In the genomic region with DNA sequence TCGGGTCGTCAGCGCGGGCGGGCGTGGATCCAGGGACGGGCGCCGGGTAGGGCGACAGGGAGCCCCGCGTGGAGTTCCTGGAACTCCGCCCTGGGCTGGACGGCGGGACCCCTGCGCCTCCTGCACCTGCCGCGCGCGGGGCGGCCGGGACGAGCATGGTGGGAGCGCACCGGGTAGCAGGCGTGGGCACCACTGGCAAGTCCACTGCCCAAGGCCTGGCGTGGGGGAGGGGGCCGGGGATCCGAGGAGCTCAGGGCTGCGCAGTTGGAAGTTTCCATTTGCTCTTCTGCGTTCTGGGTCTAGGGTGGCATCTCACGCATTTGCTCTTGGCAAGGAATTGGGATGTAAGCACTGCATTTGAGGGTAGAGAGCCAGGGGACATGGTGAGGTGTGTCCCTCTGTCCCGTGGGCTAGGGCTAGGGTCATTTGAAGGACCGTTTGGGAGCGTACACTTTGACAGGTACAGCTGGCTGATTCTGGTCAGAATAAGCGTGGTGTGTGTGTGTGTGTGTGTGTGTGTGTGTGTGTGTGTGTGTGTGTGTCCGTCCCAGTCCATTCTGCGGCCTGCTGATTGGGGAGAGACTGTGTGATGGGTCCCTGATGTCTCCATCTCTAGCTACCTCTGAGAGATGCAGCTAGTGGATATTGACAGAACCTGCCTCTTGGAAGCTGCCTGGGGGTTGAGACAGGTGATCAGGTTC, we compare ENCODE assay signal across 8 mouse cellular contexts. TPM values are rescaled to one million over a fixed set of nuclear protein-coding genes. Genes with fewer than 3 reads are reported as not detected.
DNase-seq lines count a peak whose midpoint lies in the region; ATAC-seq and TF ChIP-seq lines count a peak whose summit lies in the region.

No protein-coding gene starts in this region.

- no peak overlapping the region for H3K9ac ChIP-seq in liver, embryonic 11.5 days (ENCODE audit: low read depth, low read length)
- H3K9ac ChIP-seq in embryonic facial prominence, embryonic 13.5 days, result no peak overlapping the region
- H3K9ac ChIP-seq in hindbrain, postnatal 0 days (replicated peaks; ENCODE audit: low read length), result peak overlapping the region; percentile 71
- H3K9ac ChIP-seq in stomach, embryonic 15.5 days, result no peak overlapping the region

- ATAC-seq in liver, embryonic 11.5 days (replicated peaks; ENCODE audit: low FRiP score), result no peak
- no peak for ATAC-seq in embryonic facial prominence, embryonic 13.5 days (ENCODE audit: insufficient number of reproducible peaks, insufficient read depth, low FRiP score, low TSS enrichment, low read depth)
- peak; percentile 68 for ATAC-seq in hindbrain, postnatal 0 days
- ATAC-seq in stomach, embryonic 15.5 days (ENCODE audit: insufficient read depth, low FRiP score, low read depth), result 0 out of 2 replicates have a peak, but pooled peaks have one; percentile 14

- no peaks in the 10 kb centered on the region for H3K36me3 ChIP-seq in liver, embryonic 11.5 days (ENCODE audit: control insufficient read depth, insufficient read depth, low read length)
- no peaks in the 10 kb centered on the region for H3K36me3 ChIP-seq in embryonic facial prominence, embryonic 13.5 days
- H3K36me3 ChIP-seq in hindbrain, postnatal 0 days (ENCODE audit: insufficient read depth, low read length), result no peaks in the 10 kb centered on the region
- H3K36me3 ChIP-seq in stomach, embryonic 15.5 days, result no peaks in the 10 kb centered on the region

- H3K27me3 ChIP-seq in liver, embryonic 11.5 days (replicated peaks; ENCODE audit: control insufficient read depth, insufficient read depth, low read length), result peaks cover 42% of the 10 kb centered on the region
- peaks cover 70% of the 10 kb centered on the region for H3K27me3 ChIP-seq in embryonic facial prominence, embryonic 13.5 days
- no peaks in the 10 kb centered on the region for H3K27me3 ChIP-seq in hindbrain, postnatal 0 days (ENCODE audit: insufficient read depth, low read length)
- H3K27me3 ChIP-seq in stomach, embryonic 15.5 days (replicated peaks), result peaks cover 36% of the 10 kb centered on the region

- H3K4me1 ChIP-seq in liver, embryonic 11.5 days (replicated peaks; ENCODE audit: control insufficient read depth, insufficient read depth, low read length), result no peaks in the 10 kb centered on the region
- H3K4me1 ChIP-seq in embryonic facial prominence, embryonic 13.5 days, result peaks cover 5% of the 10 kb centered on the region; the same call in 1 of the 2 replicates
- H3K4me1 ChIP-seq in hindbrain, postnatal 0 days (ENCODE audit: insufficient read depth, low read length), result peaks cover 21% of the 10 kb centered on the region
- peaks cover 5% of the 10 kb centered on the region for H3K4me1 ChIP-seq in stomach, embryonic 15.5 days

- peak overlapping the region; percentile 57 for H3K4me2 ChIP-seq in liver, embryonic 11.5 days
- peak overlapping the region; percentile 86 for H3K4me2 ChIP-seq in embryonic facial prominence, embryonic 13.5 days
- peak overlapping the region; percentile 80 for H3K4me2 ChIP-seq in hindbrain, postnatal 0 days (ENCODE audit: low read depth, low read length)
- peak overlapping the region; percentile 83 for H3K4me2 ChIP-seq in stomach, embryonic 15.5 days

- TF ChIP-seq CTCF in hindbrain, postnatal 0 days (IDR thresholded peaks at IDR 0.05; ENCODE audit: low read depth), result no peak

- H3K27ac ChIP-seq in liver, embryonic 11.5 days (ENCODE audit: low read depth, low read length), result no peak overlapping the region
- no peak overlapping the region for H3K27ac ChIP-seq in embryonic facial prominence, embryonic 13.5 days
- H3K27ac ChIP-seq in hindbrain, postnatal 0 days, result peak overlapping the region; percentile 80
- H3K27ac ChIP-seq in stomach, embryonic 15.5 days, result no peak overlapping the region

- no peak for DNase-seq in liver, embryonic 11.5 days (ENCODE audit: low spot score)
- DNase-seq in liver, result no peak
- DNase-seq in hindbrain, postnatal 0 days (ENCODE audit: low spot score), result peak; percentile 57
- peak; percentile 53 for DNase-seq in lung, postnatal 10 days
- no peak for DNase-seq in spleen, postnatal 36 days (ENCODE audit: low spot score in 2 of 2)
- DNase-seq in thymus, postnatal 36 days, result no peak

- no peaks in the 10 kb centered on the region for H3K9me3 ChIP-seq in liver, embryonic 11.5 days (ENCODE audit: control insufficient read depth, low read length)
- no peaks in the 10 kb centered on the region for H3K9me3 ChIP-seq in embryonic facial prominence, embryonic 13.5 days
- no peaks in the 10 kb centered on the region for H3K9me3 ChIP-seq in hindbrain, postnatal 0 days (ENCODE audit: low read length)
- H3K9me3 ChIP-seq in stomach, embryonic 15.5 days, result no peaks in the 10 kb centered on the region

- H3K4me3 ChIP-seq in liver, embryonic 11.5 days (ENCODE audit: low read depth, low read length), result peak overlapping the region; percentile 42
- H3K4me3 ChIP-seq in embryonic facial prominence, embryonic 13.5 days, result peak overlapping the region; percentile 50
- H3K4me3 ChIP-seq in hindbrain, postnatal 0 days (ENCODE audit: low read length), result peak overlapping the region; percentile 57
- H3K4me3 ChIP-seq in stomach, embryonic 15.5 days (replicated peaks), result peak overlapping the region; percentile 38

- 15% methylated on average over 37 of the region's 38 CpGs for WGBS in liver, embryonic 11.5 days
- WGBS in embryonic facial prominence, embryonic 13.5 days, result 8% methylated on average over 36 of the region's 38 CpGs
- WGBS in hindbrain, postnatal 0 days, result 6% methylated on average over 28 of the region's 38 CpGs
- WGBS in stomach, embryonic 15.5 days, result 14% methylated on average over 33 of the region's 38 CpGs

RNA-seq across cellular contexts. Expression of a gene that starts 0.5 kb away (rescaled TPM):
- polyA plus RNA-seq in liver, embryonic 11.5 days (2014; fragmentation: Nextera tagmentation; extraction: Ambion mirVana), result 0.08 TPM in 1 of 2 replicates, not detected in the other
- 0.10 TPM in 1 of 2 replicates, not detected in the other for polyA plus RNA-seq in embryonic facial prominence, embryonic 13.5 days (2015; fragmentation: Nextera tagmentation; extraction: Ambion mirVana)
- total RNA-seq in hindbrain, postnatal 0 days (2014; rRNA removed), result 12.5 and 14.3 TPM in 2 replicates
- 6.5 and 7.0 TPM in 2 replicates for polyA plus RNA-seq in hindbrain, postnatal 0 days (2015; fragmentation: Nextera tagmentation; extraction: Ambion mirVana)
- 0.44 and 0.49 TPM in 2 replicates for polyA plus RNA-seq in stomach, embryonic 15.5 days (2015; fragmentation: Nextera tagmentation; extraction: Ambion mirVana)

Comparison
In these comparisons a context has a peak if more than half of its experiments do, and no peak if none do; other contexts are left out.
1. ATAC-seq: peak in hindbrain, postnatal 0 days (single experiment) and stomach, embryonic 15.5 days (single experiment); none in liver, embryonic 11.5 days (single experiment) and embryonic facial prominence, embryonic 13.5 days (single experiment).
2. DNase-seq: peak in hindbrain, postnatal 0 days (single experiment) and lung, postnatal 10 days (single experiment); none in liver, embryonic 11.5 days (single experiment), liver (single experiment), spleen, postnatal 36 days (0 of 2) and thymus, postnatal 36 days (0 of 2).
3. Peak in every context shown above with its lines, with median percentiles within 50 percentile points of each other: H3K4me2 ChIP-seq and H3K4me3 ChIP-seq.